Mouse (Mus musculus): ENCODE measurements around the gene Wap. TPM values are rescaled to one million over a fixed set of nuclear protein-coding genes. Genes with fewer than 3 reads are reported as not detected.

The Wap gene
- polyA plus RNA-seq, 1 experiment from 2014 or later, result not detected

Other genes starting within 250 kb of the Wap start
- gene Zmiz2, start 249.6 kb downstream of the Wap start, polyA plus RNA-seq (2014; fragmentation: Nextera tagmentation; extraction: Ambion mirVana), result 13.3 and 16.4 TPM in 2 replicates
- gene Ppia, start 223.2 kb downstream of the Wap start, polyA plus RNA-seq (2014; fragmentation: Nextera tagmentation; extraction: Ambion mirVana), result 5,393 and 5,428 TPM in 2 replicates
- 966 and 1,015 TPM in 2 replicates for gene H2afv, start 194.2 kb downstream of the Wap start, polyA plus RNA-seq (2014; fragmentation: Nextera tagmentation; extraction: Ambion mirVana)
- 12.8 and 13.7 TPM in 2 replicates for gene Purb, start 162.7 kb downstream of the Wap start, polyA plus RNA-seq (2014; fragmentation: Nextera tagmentation; extraction: Ambion mirVana)
- gene Myo1g, start 117.7 kb downstream of the Wap start, polyA plus RNA-seq (2014; fragmentation: Nextera tagmentation; extraction: Ambion mirVana), result 0.46 and 0.92 TPM in 2 replicates
- gene Ccm2, start 91.8 kb downstream of the Wap start, polyA plus RNA-seq (2014; fragmentation: Nextera tagmentation; extraction: Ambion mirVana), result 72.8 and 81.6 TPM in 2 replicates
- 37.1 and 38.4 TPM in 2 replicates for gene Nacad, start 32.6 kb downstream of the Wap start, polyA plus RNA-seq (2014; fragmentation: Nextera tagmentation; extraction: Ambion mirVana)
- 35.5 and 38.3 TPM in 2 replicates for gene Tbrg4, start 12.6 kb downstream of the Wap start, polyA plus RNA-seq (2014; fragmentation: Nextera tagmentation; extraction: Ambion mirVana)
- 4.2 and 4.7 TPM in 2 replicates for gene Ramp3, start 19.9 kb upstream of the Wap start, polyA plus RNA-seq (2014; fragmentation: Nextera tagmentation; extraction: Ambion mirVana)
- not detected in 2 replicates for gene Gm11983, start 199.0 kb upstream of the Wap start, polyA plus RNA-seq (2014; fragmentation: Nextera tagmentation; extraction: Ambion mirVana)

Measured in midbrain, embryonic 11.5 days (tissue).